Mouse (Mus musculus) cerebellum, adult 2 months (tissue): Measurements from ENCODE around the gene Notum.

Source experiments
- CTCF ChIP-seq: fragments of 200-500 bp; IDR thresholded peaks from 2 replicates; pipeline ENCODE4 v1.5.1; 2011; ENCODE audit warnings: low read depth, mild to moderate bottlenecking, control low read depth, low read length, moderate library complexity, borderline replicate concordance; ENCODE audit not compliant: insufficient read depth
- POLR2A ChIP-seq: fragments of 200-500 bp; IDR thresholded peaks from 2 replicates; pipeline ENCODE4 v1.6.1; 2011; ENCODE audit warnings: low read length, control low read depth, borderline replicate concordance; ENCODE audit not compliant: insufficient read depth

DNA sequence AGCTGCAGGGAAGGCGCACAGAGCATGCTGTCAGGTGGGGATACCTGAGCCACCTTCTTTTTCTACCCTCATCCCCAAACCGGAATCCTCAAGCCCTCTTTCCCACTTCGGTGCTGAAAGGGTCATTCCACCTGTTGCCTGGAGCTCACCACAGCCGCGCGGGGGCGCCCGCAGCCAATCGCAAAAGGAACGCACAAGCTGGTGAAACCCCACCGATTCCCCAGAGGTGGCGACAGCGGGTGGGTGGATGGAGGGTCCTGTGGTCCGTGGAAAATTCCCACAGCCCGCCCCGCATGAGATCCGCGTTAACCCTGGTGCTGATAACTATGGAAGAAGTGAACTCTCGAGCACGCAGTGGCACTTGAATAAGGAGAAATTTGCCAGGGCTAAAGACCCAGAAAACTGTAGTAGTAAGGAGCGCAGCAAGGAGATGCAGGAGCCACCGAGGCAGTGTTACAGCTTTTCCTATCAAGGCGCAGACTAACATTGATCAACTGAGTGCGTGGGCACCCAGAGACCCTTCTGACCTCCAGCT is 2.0 kb downstream of the Notum start:
- TF ChIP-seq CTCF (peak; percentile 68), POLR2A (no peak)
